Mouse (Mus musculus): ENCODE measurements at regions not wholly inside any gene's neighbourhood (a gene's known extent, or its start where the extent isn't known, plus 50 kb on each side); places are given as distances from the start of the nearest gene placed in this dataset.
"Not testable (repeated sequence)": the region's sequence is repeated elsewhere in the genome, so short reads cannot be mapped to it uniquely, and the experiment has no call there.

- no peak for DNase-seq (ENCODE audit: low read depth in 3 of 3, low spot score in 3 of 3)
These were observed 93.5 kb upstream of the Sipa1l1 start for GRCm38 (mm10) chr12:82075479-82076221.

GRCm38 (mm10) chr12:82076766-82077165 is 92.4 kb upstream of the Sipa1l1 start:
- no peak for DNase-seq (ENCODE audit: low read depth in 3 of 3, low spot score in 3 of 3)
- Histone ChIP-seq H3K4me1 (replicated peaks; ENCODE audit: control insufficient read depth in 2 of 2, insufficient read depth in 2 of 2, low read length in 1 of 2) (no peaks in the 10 kb centered on the region), H3K4me2 (ENCODE audit: low read depth) (no peak overlapping the region), H3K9me3 (ENCODE audit: control insufficient read depth, low read length) (no peaks in the 10 kb centered on the region), H3K27me3 (ENCODE audit: control insufficient read depth, insufficient read depth, low read length) (no peaks in the 10 kb centered on the region), H3K9ac (replicated peaks) (no peak overlapping the region), H3K4me3 (ENCODE audit: insufficient read depth in 1 of 2, low read depth in 2 of 2, low read length in 2 of 2) (no peak overlapping the region), H3K36me3 (replicated peaks; ENCODE audit: control insufficient read depth, insufficient read depth, low read depth) (no peaks in the 10 kb centered on the region), H3K27ac (no peak overlapping the region)
- no peak for TF ChIP-seq CTCF (IDR thresholded peaks at IDR 0.05; ENCODE audit: low read depth)
- TF ChIP-seq EP300 (IDR thresholded peaks at IDR 0.05; ENCODE audit: low read depth): no peak
- no peak for ATAC-seq (ENCODE audit: insufficient read depth)
- 75% methylated on average over 8 of the region's 8 CpGs for WGBS (ENCODE audit: insufficient replicate concordance)

More at GRCm38 (mm10) chr12:82075479-82076221, 93.5 kb upstream of the Sipa1l1 start:
- Histone ChIP-seq H3K4me3 (ENCODE audit: insufficient read depth in 1 of 2, low read depth in 2 of 2, low read length in 2 of 2) (no peak overlapping the region), H3K9me3 (ENCODE audit: control insufficient read depth, low read length) (no peaks in the 10 kb centered on the region), H3K36me3 (replicated peaks; ENCODE audit: control insufficient read depth, insufficient read depth, low read depth) (no peaks in the 10 kb centered on the region), H3K27ac (no peak overlapping the region), H3K9ac (replicated peaks) (no peak overlapping the region), H3K4me2 (ENCODE audit: low read depth) (no peak overlapping the region), H3K4me1 (replicated peaks; ENCODE audit: control insufficient read depth in 2 of 2, insufficient read depth in 2 of 2, low read length in 1 of 2) (no peaks in the 10 kb centered on the region), H3K27me3 (ENCODE audit: control insufficient read depth, insufficient read depth, low read length) (no peaks in the 10 kb centered on the region)
- no peak for ATAC-seq (ENCODE audit: insufficient read depth)
- TF ChIP-seq EP300 (IDR thresholded peaks at IDR 0.05; ENCODE audit: low read depth) (no peak), CTCF (IDR thresholded peaks at IDR 0.05; ENCODE audit: low read depth) (no peak)
- WGBS (ENCODE audit: insufficient replicate concordance): 59% methylated on average over 13 of the region's 13 CpGs

- ATAC-seq (ENCODE audit: insufficient read depth) (no peak), DNase-seq (ENCODE audit: low read depth in 3 of 3, low spot score in 3 of 3) (no peak)
- Histone ChIP-seq H3K36me3 (replicated peaks; ENCODE audit: control insufficient read depth, insufficient read depth, low read depth) (no peaks in the 10 kb centered on the region), H3K27ac (no peak overlapping the region), H3K4me2 (ENCODE audit: low read depth) (no peak overlapping the region), H3K9me3 (ENCODE audit: control insufficient read depth, low read length) (no peaks in the 10 kb centered on the region), H3K9ac (replicated peaks) (no peak overlapping the region), H3K4me1 (replicated peaks; ENCODE audit: control insufficient read depth in 2 of 2, insufficient read depth in 2 of 2, low read length in 1 of 2) (no peaks in the 10 kb centered on the region), H3K27me3 (ENCODE audit: control insufficient read depth, insufficient read depth, low read length) (no peaks in the 10 kb centered on the region), H3K4me3 (ENCODE audit: insufficient read depth in 1 of 2, low read depth in 2 of 2, low read length in 2 of 2) (no peak overlapping the region)
- TF ChIP-seq EP300 (IDR thresholded peaks at IDR 0.05; ENCODE audit: low read depth) (no peak), CTCF (IDR thresholded peaks at IDR 0.05; ENCODE audit: low read depth) (no peak)
- WGBS (ENCODE audit: insufficient replicate concordance): 62% methylated on average over 5 of the region's 5 CpGs
These were observed 91.2 kb upstream of the Sipa1l1 start for GRCm38 (mm10) chr12:82077945-82078344.

- TF ChIP-seq EP300 (IDR thresholded peaks at IDR 0.05; ENCODE audit: low read depth) (no peak), CTCF (IDR thresholded peaks at IDR 0.05; ENCODE audit: low read depth) (no peak)
- Histone ChIP-seq H3K27ac (no peak overlapping the region), H3K9ac (replicated peaks) (no peak overlapping the region), H3K4me2 (ENCODE audit: low read depth) (no peak overlapping the region), H3K4me3 (ENCODE audit: insufficient read depth in 1 of 2, low read depth in 2 of 2, low read length in 2 of 2) (no peak overlapping the region), H3K9me3 (ENCODE audit: control insufficient read depth, low read length) (no peaks in the 10 kb centered on the region), H3K4me1 (replicated peaks; ENCODE audit: control insufficient read depth in 2 of 2, insufficient read depth in 2 of 2, low read length in 1 of 2) (no peaks in the 10 kb centered on the region), H3K36me3 (replicated peaks; ENCODE audit: control insufficient read depth, insufficient read depth, low read depth) (no peaks in the 10 kb centered on the region), H3K27me3 (ENCODE audit: control insufficient read depth, insufficient read depth, low read length) (no peaks in the 10 kb centered on the region)
- ATAC-seq (ENCODE audit: insufficient read depth) (no peak), DNase-seq (ENCODE audit: low read depth in 3 of 3, low spot score in 3 of 3) (no peak)
These were observed 90.4 kb upstream of the Sipa1l1 start for GRCm38 (mm10) chr12:82078740-82079139.

GRCm38 (mm10) chr12:82080196-82080880 is 88.8 kb upstream of the Sipa1l1 start:
- TF ChIP-seq CTCF (IDR thresholded peaks at IDR 0.05; ENCODE audit: low read depth) (no peak), EP300 (IDR thresholded peaks at IDR 0.05; ENCODE audit: low read depth) (no peak)
- no peak overlapping the region for H3K27ac ChIP-seq
- 56% methylated on average over 6 of the region's 6 CpGs for whole genome bisulfite sequencing (ENCODE audit: insufficient replicate concordance)
- H3K9ac ChIP-seq (replicated peaks): no peak overlapping the region
- H3K9me3 ChIP-seq (ENCODE audit: control insufficient read depth, low read length): no peaks in the 10 kb centered on the region
- no peaks in the 10 kb centered on the region for H3K27me3 ChIP-seq (ENCODE audit: control insufficient read depth, insufficient read depth, low read length)
- no peak for DNase-seq (ENCODE audit: low read depth in 3 of 3, low spot score in 3 of 3)
- no peaks in the 10 kb centered on the region for H3K4me1 ChIP-seq (replicated peaks; ENCODE audit: control insufficient read depth in 2 of 2, insufficient read depth in 2 of 2, low read length in 1 of 2)
- H3K4me3 ChIP-seq (ENCODE audit: insufficient read depth in 1 of 2, low read depth in 2 of 2, low read length in 2 of 2): no peak overlapping the region
- ATAC-seq (ENCODE audit: insufficient read depth): no peak
- H3K4me2 ChIP-seq (ENCODE audit: low read depth): no peak overlapping the region
- no peaks in the 10 kb centered on the region for H3K36me3 ChIP-seq (replicated peaks; ENCODE audit: control insufficient read depth, insufficient read depth, low read depth)

GRCm38 (mm10) chr12:82082596-82082995 is 86.5 kb upstream of the Sipa1l1 start:
- H3K36me3 ChIP-seq (replicated peaks; ENCODE audit: control insufficient read depth, insufficient read depth, low read depth); ATAC-seq (ENCODE audit: insufficient read depth); H3K27me3 ChIP-seq (ENCODE audit: control insufficient read depth, insufficient read depth, low read length); DNase-seq (ENCODE audit: low read depth in 3 of 3, low spot score in 3 of 3); H3K4me3 ChIP-seq (ENCODE audit: insufficient read depth in 1 of 2, low read depth in 2 of 2, low read length in 2 of 2); H3K4me2 ChIP-seq (ENCODE audit: low read depth); H3K4me1 ChIP-seq (replicated peaks; ENCODE audit: control insufficient read depth in 2 of 2, insufficient read depth in 2 of 2, low read length in 1 of 2); H3K27ac ChIP-seq; H3K9ac ChIP-seq (replicated peaks); H3K9me3 ChIP-seq (ENCODE audit: control insufficient read depth, low read length): not testable (repeated sequence)
- WGBS (ENCODE audit: insufficient replicate concordance): 63% methylated on average over 4 of the region's 4 CpGs
